Mouse (Mus musculus) adrenal gland, postnatal 36 days (tissue): ENCODE results near the gene Stx3. TPM values are rescaled to one million over a fixed set of nuclear protein-coding genes. Genes with fewer than 3 reads are reported as not detected.

ENCODE experiments used
- DNase-seq, 2 experiments: peaks; one replicate each; pipeline ENCODE4 v3.0.0; 2021; ENCODE audit warnings: mixed read lengths in 1 of 2
- total RNA-seq, 2 experiments: library from RNA; stranded (reverse); gene quantifications; 2 replicates each; pipeline ENCODE4 v1.2.3; 2021

Stx3 gene
- total RNA-seq, 2 experiments from 2014 or later = 8.4 to 9.2 TPM

- DNase-seq = no peak
Observed at GRCm38 (mm10) chr19:11808452-11808851, 10.8 kb downstream of the Stx3 start.

- no peak for DNase-seq
Observed at GRCm38 (mm10) chr19:11807822-11808221, 11.4 kb downstream of the Stx3 start.

DNA sequence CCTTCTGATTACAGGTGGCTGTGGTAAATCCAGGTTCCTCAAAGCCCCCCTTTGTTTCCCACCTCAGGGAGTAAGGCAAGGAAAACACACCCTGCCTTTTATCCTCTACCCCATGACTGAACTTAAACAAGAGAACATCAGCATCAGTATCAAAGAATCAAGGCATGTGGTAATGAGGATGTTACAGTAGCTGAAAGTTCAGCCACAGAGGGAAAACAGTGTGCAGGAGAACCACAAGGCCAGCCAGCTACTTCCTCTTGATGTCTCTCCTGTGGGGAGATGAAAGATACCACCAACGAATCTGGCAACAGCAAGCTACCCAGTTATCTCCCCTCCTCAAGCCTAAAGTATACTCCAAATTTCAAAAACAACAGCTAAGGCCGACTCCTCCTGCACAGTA is 12.0 kb downstream of the Stx3 start:
- no peak for DNase-seq

DNA sequence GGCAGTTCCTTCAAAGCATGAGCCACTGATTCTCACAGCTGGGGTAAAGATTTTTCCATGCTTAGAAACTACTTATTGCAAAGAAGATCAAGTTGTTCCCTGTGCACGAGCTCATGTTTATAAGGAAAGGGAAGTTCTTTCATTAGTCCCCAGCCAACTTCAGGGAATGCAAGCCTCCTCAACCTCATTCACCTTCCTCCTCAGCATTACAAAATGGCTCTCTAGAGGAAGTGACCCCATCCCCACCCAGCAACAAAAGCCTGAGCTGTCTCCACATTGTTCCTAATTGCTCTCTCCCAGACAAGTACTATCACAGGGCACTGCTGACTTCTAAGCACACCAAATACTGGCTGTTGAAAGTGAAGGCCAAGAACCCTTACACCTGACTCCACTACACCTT is 14.8 kb downstream of the Stx3 start:
- no peak for DNase-seq

DNA sequence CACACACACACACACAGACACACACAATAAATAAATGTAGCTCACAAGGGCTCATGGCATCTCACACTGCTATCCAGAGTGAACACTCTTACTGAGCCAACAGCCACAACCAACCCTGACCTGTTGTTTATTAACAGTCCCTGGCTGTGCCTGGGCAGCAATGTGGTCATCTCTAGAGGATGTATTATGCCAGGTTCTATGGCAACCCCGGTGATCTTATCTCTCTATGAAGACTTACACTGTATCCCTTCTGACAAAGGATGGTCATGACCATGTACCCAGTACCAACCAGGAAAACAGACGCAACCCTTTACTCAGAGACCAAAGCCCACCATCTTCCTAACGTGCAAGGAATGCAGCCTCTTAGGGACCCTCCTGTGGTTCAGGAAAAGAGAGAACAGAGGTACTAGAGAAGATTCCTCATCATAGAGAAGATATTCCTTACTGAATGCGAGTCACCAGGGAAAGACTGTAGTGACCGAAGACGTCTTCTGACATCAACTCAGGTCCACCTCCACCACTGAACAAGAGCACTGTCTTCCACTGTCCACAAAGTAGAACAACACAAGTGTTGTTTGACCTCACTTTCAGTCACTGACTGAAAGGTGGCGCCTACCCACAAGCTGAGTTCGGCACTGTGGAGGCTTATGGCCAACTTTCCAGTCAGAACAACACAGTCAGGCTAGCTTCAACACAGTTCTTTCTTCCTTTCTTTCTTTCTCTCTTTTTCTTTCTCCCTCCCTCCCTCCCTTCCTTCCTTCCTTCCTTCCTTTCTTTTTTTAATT is 18.5 kb downstream of the Stx3 start:
- DNase-seq = no peak

GRCm38 (mm10) chr19:11794447-11794846 is 24.8 kb downstream of the Stx3 start:
- no peak for DNase-seq

GRCm38 (mm10) chr19:11793741-11794359 is 25.4 kb downstream of the Stx3 start:
- DNase-seq = no peak

DNA sequence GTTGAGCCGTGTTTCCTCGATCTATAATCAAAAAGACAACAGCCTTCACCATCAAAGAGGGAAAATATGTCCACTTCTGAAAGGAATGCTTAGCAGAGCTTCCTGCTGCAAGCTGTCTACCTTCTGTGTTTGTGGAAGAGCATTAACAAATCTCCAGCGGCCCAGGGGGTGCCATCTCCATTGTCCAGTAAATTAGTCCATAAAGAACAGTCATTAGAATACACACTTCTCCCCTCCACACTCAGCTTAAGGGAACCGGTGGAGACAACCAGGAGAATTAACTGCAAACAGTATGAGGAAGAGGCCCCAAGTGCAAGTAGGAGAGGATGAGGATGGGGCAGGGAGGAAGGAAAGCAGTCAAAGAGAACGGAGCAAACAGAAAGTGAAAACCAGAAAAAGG is 27.4 kb downstream of the Stx3 start:
- no peak for DNase-seq

GRCm38 (mm10) chr19:11788876-11789275 is 30.3 kb downstream of the Stx3 start:
- DNase-seq = no peak

DNA sequence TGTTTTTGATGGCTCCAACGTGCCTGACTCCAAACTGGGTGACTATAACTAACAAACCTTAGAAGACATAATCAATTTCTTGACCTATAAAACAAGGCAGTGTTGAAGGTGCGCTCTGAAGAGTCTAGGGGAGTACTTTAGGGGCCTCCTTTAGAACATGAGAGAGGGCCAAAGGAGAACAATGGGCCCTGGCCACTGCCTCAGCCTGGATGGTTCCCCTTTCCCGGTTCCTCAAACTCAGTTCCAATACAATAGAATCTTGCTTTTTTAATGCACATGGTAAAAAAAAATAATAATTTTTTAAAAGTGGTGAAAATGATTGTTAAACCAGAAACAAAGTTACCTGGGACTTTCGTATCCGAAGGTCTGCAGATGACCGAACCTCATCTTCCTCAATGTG is 31.4 kb downstream of the Stx3 start:
- DNase-seq = no peak

GRCm38 (mm10) chr19:11785409-11786154 is 33.6 kb downstream of the Stx3 start:
- no peak for DNase-seq

DNA sequence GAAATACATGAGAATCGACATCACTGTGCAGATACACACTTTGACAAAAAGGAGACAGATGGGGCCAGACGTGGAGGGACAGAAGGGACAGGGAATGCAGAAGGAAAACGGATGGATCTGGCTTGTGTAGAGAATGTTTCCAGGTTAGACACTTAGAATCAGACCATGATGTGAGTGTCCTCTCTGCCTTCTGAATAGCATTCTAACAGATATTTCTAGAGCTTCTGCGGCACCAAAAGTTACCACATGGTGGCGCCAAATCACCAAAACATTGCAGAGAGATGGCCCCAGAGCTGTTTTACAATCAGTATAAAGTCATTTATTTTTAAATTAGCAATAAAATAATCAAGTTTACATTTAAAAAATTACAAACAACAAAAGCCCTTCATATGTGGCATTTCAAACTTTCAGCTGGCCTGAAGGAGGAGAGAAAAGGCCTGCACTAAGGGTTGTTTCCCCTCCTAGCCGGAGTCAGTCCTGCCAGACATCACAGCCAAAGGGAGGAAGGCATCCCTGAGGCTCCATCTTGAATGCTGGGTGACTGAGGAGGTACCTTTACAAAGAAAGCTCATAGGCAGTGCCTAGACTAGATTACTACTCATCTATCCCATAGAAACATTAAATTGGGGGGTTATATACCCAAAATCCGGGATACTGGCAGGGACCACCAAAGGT is 41.9 kb downstream of the Stx3 start:
- DNase-seq = peak; percentile 68 to 75

DNA sequence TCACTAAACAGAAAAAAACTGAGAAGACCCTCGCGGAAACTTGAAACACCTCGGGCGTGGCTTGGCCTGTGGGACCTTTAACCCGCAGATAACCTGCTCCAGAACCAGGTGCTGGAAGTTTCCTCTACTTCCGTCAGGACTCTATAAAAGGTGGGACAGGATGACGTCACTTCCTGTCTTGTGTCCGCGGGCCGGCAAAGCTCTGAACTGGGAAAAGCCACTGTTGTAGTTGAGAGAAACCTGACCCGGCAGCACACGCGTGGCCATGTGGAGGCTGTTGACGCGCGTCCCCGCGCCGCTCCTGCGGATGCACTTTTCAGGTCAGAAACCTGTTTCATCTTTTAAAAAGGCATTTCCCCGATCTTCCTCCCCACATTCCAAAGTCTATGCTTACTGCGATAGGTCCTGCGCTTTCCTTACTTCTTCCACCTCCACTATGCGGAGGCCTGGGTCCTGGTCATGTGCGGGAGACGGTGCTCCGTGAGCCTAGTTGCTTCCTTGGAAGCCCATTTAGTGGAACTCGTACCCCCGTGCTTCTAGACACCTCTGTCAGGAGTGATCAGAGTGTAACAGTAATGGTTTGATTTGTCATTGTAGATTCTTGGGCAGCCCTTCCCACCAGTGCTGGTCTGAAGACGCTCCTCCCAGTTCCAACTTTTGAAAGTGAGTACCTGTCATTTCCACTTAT is 48.9 kb downstream of the Stx3 start, which contains the start of gene Mrpl16:
Gene Mrpl16 (plus strand): TSS at position 187 of the 688 bp plus-strand sequence.
- DNase-seq = peak; percentile 82 to 83

- no peak for DNase-seq
Observed at GRCm38 (mm10) chr19:11769257-11769920, 49.8 kb downstream of the Stx3 start.

DNA sequence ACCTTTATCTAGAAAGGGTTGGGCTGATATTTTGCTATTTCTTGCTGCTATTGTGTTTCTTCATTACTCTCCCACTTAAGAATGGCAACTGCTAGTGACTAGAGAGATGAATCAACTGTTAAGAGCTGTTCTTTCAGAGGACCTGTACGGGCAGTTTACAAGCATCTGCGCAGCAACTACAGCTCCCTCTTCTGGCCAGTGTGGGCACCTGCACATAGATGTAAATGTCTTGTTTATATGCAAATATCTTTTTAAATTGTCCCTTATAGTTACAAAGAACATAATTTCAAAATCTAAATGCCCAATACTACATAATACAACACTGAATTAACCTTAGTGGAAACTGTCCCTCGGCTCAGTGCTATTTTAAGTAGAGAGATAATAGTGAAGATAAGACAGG is 51.0 kb downstream of the Stx3 start:
- DNase-seq = peak; percentile 34 to 56

GRCm38 (mm10) chr19:11766413-11766812 is 52.8 kb downstream of the Stx3 start:
- no peak for DNase-seq

DNA sequence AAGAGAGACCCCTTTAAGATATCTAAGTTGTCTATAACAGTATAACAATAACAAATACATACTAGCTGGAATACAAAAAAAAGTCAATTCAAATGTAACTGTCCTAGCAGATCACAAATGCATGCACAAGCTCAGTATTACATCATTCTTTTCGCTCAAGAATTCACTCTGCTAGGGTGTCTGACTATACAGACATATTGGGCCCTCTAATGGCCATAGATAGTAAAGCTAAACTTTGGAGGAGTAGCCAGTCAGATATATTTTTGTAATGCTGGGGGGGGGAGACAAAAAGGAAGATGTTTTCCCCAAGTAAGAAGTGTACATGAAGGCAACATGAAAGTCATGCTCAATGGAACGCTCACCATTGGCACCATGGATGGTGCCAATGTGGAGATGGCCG is 54.1 kb downstream of the Stx3 start:
- no peak for DNase-seq

DNA sequence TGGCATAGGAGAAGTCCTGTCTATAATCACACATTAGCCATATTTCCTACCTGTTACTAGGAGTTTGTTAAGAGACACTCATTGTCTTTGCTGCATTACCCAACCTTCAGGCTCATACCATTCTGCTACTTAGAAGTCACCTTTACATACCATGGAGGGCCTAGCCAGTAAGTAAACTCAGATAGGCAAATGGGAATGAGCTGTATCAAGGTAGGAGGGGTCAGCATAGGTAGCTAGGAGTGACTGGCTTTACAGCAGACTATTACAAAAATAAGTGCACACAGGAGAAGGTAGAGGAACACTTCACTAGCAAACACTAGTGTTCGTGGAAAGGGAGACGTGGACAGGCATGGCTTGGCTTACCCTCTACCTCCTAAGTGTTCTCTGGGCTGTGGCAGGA is 71.9 kb downstream of the Stx3 start, which contains the start of gene Gif:
Gene Gif (plus strand): TSS at position 257 of the 400 bp plus-strand sequence.
- DNase-seq = no peak

GRCm38 (mm10) chr19:11745680-11746079 is 73.5 kb downstream of the Stx3 start:
- no peak for DNase-seq

DNA sequence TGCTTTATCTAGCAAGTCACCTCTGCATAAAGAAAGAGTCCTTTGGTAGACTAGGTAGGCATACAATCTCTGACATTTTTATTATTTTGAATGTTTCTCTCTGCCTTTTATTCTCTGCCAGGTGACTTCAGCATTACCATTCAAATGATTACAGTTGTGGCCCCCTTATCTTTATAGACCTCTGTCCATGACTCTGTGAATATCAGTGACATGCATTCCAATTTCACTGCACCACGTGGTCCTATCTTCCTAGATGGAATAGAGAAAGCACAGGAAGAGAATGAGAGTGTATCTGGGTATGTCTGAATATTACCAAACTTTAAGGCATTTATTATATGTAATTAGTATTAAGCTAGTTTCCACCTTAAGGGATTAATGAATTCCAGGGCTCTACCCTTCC is 82.7 kb downstream of the Stx3 start:
- no peak for DNase-seq

DNA sequence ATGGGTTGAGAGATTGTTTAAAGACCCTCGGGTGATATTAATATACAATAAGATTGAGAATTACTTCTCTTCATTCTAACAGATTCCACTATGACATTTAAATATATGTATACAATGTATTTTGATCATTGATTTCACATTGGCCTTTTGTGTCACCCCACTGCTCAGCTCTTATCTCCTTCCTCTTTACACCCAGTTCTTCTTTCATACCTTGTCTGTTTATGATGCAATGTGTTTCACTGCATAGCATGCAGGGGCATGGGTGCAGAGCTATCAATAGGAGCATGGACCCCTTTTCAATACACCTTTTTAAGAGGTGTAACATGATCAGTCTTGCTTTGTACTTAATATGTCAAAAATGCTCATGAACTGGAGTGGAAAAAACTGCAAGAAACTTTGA is 88.9 kb downstream of the Stx3 start:
- DNase-seq = no peak
